Mouse (Mus musculus) liver (tissue): ENCODE results near the gene Dnaaf1.

ENCODE experiments used
- DNase-seq: peaks from one replicate; pipeline ENCODE4 v3.0.0-alpha.2; 2020; ENCODE audit warnings: mixed read lengths

The Dnaaf1 gene

GRCm38 (mm10) chr8:119574437-119575365, at the start of gene Dnaaf1, which contains the start of gene Hsdl1:
Gene Dnaaf1, plus strand, starts transcription at chr8:119575235.
Gene Hsdl1, minus strand, starts transcription at chr8:119575183.
- DNase-seq = peak; percentile 97

GRCm38 (mm10) chr8:119528762-119529161, 46.3 kb upstream of the Dnaaf1 start:
- DNase-seq = no peak

GRCm38 (mm10) chr8:119530937-119531336, 44.1 kb upstream of the Dnaaf1 start:
- DNase-seq = no peak

GRCm38 (mm10) chr8:119531397-119531796, 43.6 kb upstream of the Dnaaf1 start:
- no peak for DNase-seq

- no peak for DNase-seq
Observed at GRCm38 (mm10) chr8:119531973-119532372, 43.1 kb upstream of the Dnaaf1 start.

GRCm38 (mm10) chr8:119544606-119545005, 30.4 kb upstream of the Dnaaf1 start:
- no peak for DNase-seq

GRCm38 (mm10) chr8:119545180-119545579, 29.9 kb upstream of the Dnaaf1 start:
- DNase-seq = no peak

- no peak for DNase-seq
Observed at GRCm38 (mm10) chr8:119545791-119546190, 29.2 kb upstream of the Dnaaf1 start.

GRCm38 (mm10) chr8:119547019-119547691, 27.9 kb upstream of the Dnaaf1 start:
- DNase-seq = no peak

- no peak for DNase-seq
Observed at GRCm38 (mm10) chr8:119548560-119549113, 26.4 kb upstream of the Dnaaf1 start.

GRCm38 (mm10) chr8:119552967-119553366, 22.1 kb upstream of the Dnaaf1 start:
- no peak for DNase-seq

- DNase-seq = no peak
Observed at GRCm38 (mm10) chr8:119555861-119556260, 19.2 kb upstream of the Dnaaf1 start.

- no peak for DNase-seq
Observed at GRCm38 (mm10) chr8:119557132-119557531, 17.9 kb upstream of the Dnaaf1 start.

GRCm38 (mm10) chr8:119557821-119558602, 17.0 kb upstream of the Dnaaf1 start:
- peak; percentile 87 for DNase-seq

GRCm38 (mm10) chr8:119558603-119559401, 16.2 kb upstream of the Dnaaf1 start, which contains the start of gene Mbtps1:
Gene Mbtps1, minus strand, starts transcription at chr8:119558735.
- peak; percentile 97 for DNase-seq

- no peak for DNase-seq
Observed at GRCm38 (mm10) chr8:119559402-119559720, 15.7 kb upstream of the Dnaaf1 start.

GRCm38 (mm10) chr8:119563849-119564251, 11.2 kb upstream of the Dnaaf1 start:
- no peak for DNase-seq

GRCm38 (mm10) chr8:119566367-119566766, 8.7 kb upstream of the Dnaaf1 start:
- no peak for DNase-seq

GRCm38 (mm10) chr8:119568251-119568650, 6.8 kb upstream of the Dnaaf1 start:
- no peak for DNase-seq

GRCm38 (mm10) chr8:119568951-119569350, 6.1 kb upstream of the Dnaaf1 start:
- no peak for DNase-seq

GRCm38 (mm10) chr8:119569881-119570280, 5.2 kb upstream of the Dnaaf1 start:
- no peak for DNase-seq

GRCm38 (mm10) chr8:119571135-119571534, 3.9 kb upstream of the Dnaaf1 start:
- DNase-seq = no peak
